Mouse (Mus musculus) adipocyte (in vitro differentiated cells): ENCODE results near the gene Amigo2.
"Not testable (repeated sequence)": the region's sequence is repeated elsewhere in the genome, so short reads cannot be mapped to it uniquely, and the experiment has no call there.

Experiments
- DNase-seq: peaks from one replicate; pipeline ENCODE4 v3.0.0-alpha.2; 2016; ENCODE audit warnings: low spot score

The Amigo2 gene

GRCm38 (mm10) chr15:97216843-97217242, 30.2 kb downstream of the Amigo2 start:
- no peak for DNase-seq

GRCm38 (mm10) chr15:97212501-97213477, 34.3 kb downstream of the Amigo2 start:
- no peak for DNase-seq

GRCm38 (mm10) chr15:97209754-97210153, 37.3 kb downstream of the Amigo2 start:
- not testable (repeated sequence) for DNase-seq

GRCm38 (mm10) chr15:97206506-97206905, 40.6 kb downstream of the Amigo2 start:
- no peak for DNase-seq

GRCm38 (mm10) chr15:97205776-97206175, 41.3 kb downstream of the Amigo2 start:
- no peak for DNase-seq

- peak; percentile 32 for DNase-seq
These were observed 42.2 kb downstream of the Amigo2 start for GRCm38 (mm10) chr15:97204889-97205288.

- no peak for DNase-seq
These were observed 50.4 kb downstream of the Amigo2 start for GRCm38 (mm10) chr15:97196644-97197043.

- DNase-seq = peak; percentile 82
These were observed 51.5 kb downstream of the Amigo2 start for GRCm38 (mm10) chr15:97195628-97196027.
